Mouse (Mus musculus) lung, embryonic 16.5 days (tissue): ENCODE measurements around the gene Ccdc61. TPM values are rescaled to one million over a fixed set of nuclear protein-coding genes. Genes with fewer than 3 reads are reported as not detected.

Experiments used
- ATAC-seq: fragments of 200-750 bp; cut with Nextera tagmentation; 2 replicates; pipeline ENCODE4 v1.8.0; 2017; ENCODE audit warnings: low read depth, mild to moderate bottlenecking, moderate library complexity
- H3K27ac ChIP-seq: fragments of 300-500 bp; sonication (generic); 2 replicates; pipeline ENCODE4 v1.5.1; 2014; ENCODE audit warnings: mild to moderate bottlenecking, control low read depth, low read length
- H3K27me3 ChIP-seq: fragments of 300-500 bp; sonication (generic); 2 replicates; pipeline ENCODE4 v1.6.1; 2014; ENCODE audit warnings: low read depth, low read length, mixed read lengths; ENCODE audit not compliant: control insufficient read depth, insufficient read depth
- H3K36me3 ChIP-seq: fragments of 300-500 bp; sonication (generic); 2 replicates; pipeline ENCODE4 v1.6.1; 2014; ENCODE audit warnings: low read length; ENCODE audit not compliant: control insufficient read depth, insufficient read depth
- H3K4me1 ChIP-seq: fragments of 300-500 bp; sonication (generic); replicated peaks from 2 replicates; pipeline ENCODE4 v1.6.1; 2014; ENCODE audit warnings: low read length, mixed read lengths; ENCODE audit not compliant: control insufficient read depth, insufficient read depth
- H3K4me2 ChIP-seq: fragments of 300-500 bp; sonication (generic); 2 replicates; pipeline ENCODE4 v1.6.1; 2014; ENCODE audit warnings: low read depth, low read length, control low read depth
- H3K4me3 ChIP-seq: fragments of 300-500 bp; sonication (generic); 2 replicates; pipeline ENCODE4 v1.5.1; 2014; ENCODE audit warnings: mild to moderate bottlenecking, low read length, control low read depth
- H3K9ac ChIP-seq: fragments of 300-500 bp; sonication (generic); 2 replicates; pipeline ENCODE4 v1.6.1; 2014; ENCODE audit warnings: low read length, control low read depth
- H3K9me3 ChIP-seq: fragments of 300-500 bp; sonication (generic); 2 replicates; pipeline ENCODE4 v1.6.1; 2016; ENCODE audit warnings: low read length; ENCODE audit not compliant: control insufficient read depth
- WGBS: fragments of 180-500 bp; shearing (Covaris S2); extraction: QIAGEN DNeasy Blood & Tissue Kit; methylation state at CpG from one replicate; pipeline ENCODE4 v1.1.7; 2014; 5-methylcytosine and 5-hydroxymethylcytosine counted together
- polyA plus RNA-seq: library from polyadenylated mRNA; unstranded; fragments of >200 nt; fragmentation: Nextera tagmentation; extraction: Ambion mirVana; gene quantifications from 2 replicates; pipeline ENCODE4 v1.2.1, GENCODE M21; 2015

Gene Ccdc61
- polyA plus RNA-seq, result 30.8 and 32.7 TPM in 2 replicates

GRCm38 (mm10) chr7:18910241-18910831 is at the start of gene Ccdc61:
Ccdc61 (minus strand) TSS chr7:18910415.
- Histone ChIP-seq H3K4me2 (peak within 1 kb of the TSS; percentile 77), H3K27me3 (no peaks in the 10 kb centered on the region), H3K9me3 (no peaks in the 10 kb centered on the region), H3K36me3 (no peaks in the 10 kb centered on the region), H3K4me1 (peaks cover 16% of the 10 kb centered on the region), H3K9ac (peak within 1 kb of the TSS; percentile 74), H3K27ac (peak within 1 kb of the TSS; percentile 10; the same call in 1 of the 2 replicates), H3K4me3 (peak within 1 kb of the TSS; percentile 74)
- peak; percentile 99 for ATAC-seq
- WGBS, result 0% methylated on average over 33 of the region's 33 CpGs

GRCm38 (mm10) chr7:18959446-18959845 is 49.2 kb upstream of the Ccdc61 start:
- 38% methylated on average over 8 of the region's 8 CpGs for WGBS
- ATAC-seq, result peak; percentile 10; the same call in 1 of the 2 replicates
- Histone ChIP-seq H3K9me3 (no peaks in the 10 kb centered on the region), H3K27me3 (peaks cover 54% of the 10 kb centered on the region), H3K27ac (peak overlapping the region; percentile 28), H3K4me3 (no peak overlapping the region), H3K9ac (no peak overlapping the region), H3K4me1 (peaks cover 19% of the 10 kb centered on the region), H3K4me2 (no peak overlapping the region), H3K36me3 (no peaks in the 10 kb centered on the region)

- 2% methylated on average over 21 of the region's 21 CpGs for WGBS
- H3K27me3 ChIP-seq, result peaks cover 44% of the 10 kb centered on the region
These were observed 48.2 kb upstream of the Ccdc61 start for GRCm38 (mm10) chr7:18958384-18958766.

GRCm38 (mm10) chr7:18957569-18958383 is 47.6 kb upstream of the Ccdc61 start:
- H3K4me3 ChIP-seq, result peak overlapping the region; percentile 64
- no peaks in the 10 kb centered on the region for H3K36me3 ChIP-seq
- H3K27ac ChIP-seq, result 0 out of 2 replicates have a peak overlapping the region, but pooled peaks have one; percentile 37
- H3K4me1 ChIP-seq, result peaks cover 17% of the 10 kb centered on the region
- peak; percentile 91 for ATAC-seq
- no peaks in the 10 kb centered on the region for H3K9me3 ChIP-seq
- H3K27me3 ChIP-seq, result peaks cover 38% of the 10 kb centered on the region
- under 1% methylated on average over 73 of the region's 107 CpGs for WGBS
- peak overlapping the region; percentile 72 for H3K9ac ChIP-seq
- H3K4me2 ChIP-seq, result peak overlapping the region; percentile 93

More at GRCm38 (mm10) chr7:18958384-18958766, 48.2 kb upstream of the Ccdc61 start:
- Histone ChIP-seq H3K27ac (no peak overlapping the region), H3K36me3 (no peaks in the 10 kb centered on the region), H3K4me2 (peak overlapping the region; percentile 93), H3K4me3 (peak overlapping the region; percentile 64), H3K4me1 (peaks cover 19% of the 10 kb centered on the region), H3K9me3 (no peaks in the 10 kb centered on the region), H3K9ac (peak overlapping the region; percentile 72)
- peak; percentile 26; the same call in 1 of the 2 replicates for ATAC-seq

GRCm38 (mm10) chr7:18951397-18951796 is 41.2 kb upstream of the Ccdc61 start:
- Histone ChIP-seq H3K4me3 (no peak overlapping the region), H3K4me1 (no peaks in the 10 kb centered on the region), H3K36me3 (no peaks in the 10 kb centered on the region), H3K9me3 (no peaks in the 10 kb centered on the region), H3K27me3 (peaks cover 2% of the 10 kb centered on the region), H3K4me2 (no peak overlapping the region), H3K9ac (no peak overlapping the region), H3K27ac (no peak overlapping the region)
- ATAC-seq, result no peak
- 19% methylated on average over 15 of the region's 15 CpGs for WGBS

GRCm38 (mm10) chr7:18950523-18951315 is 40.5 kb upstream of the Ccdc61 start:
- Histone ChIP-seq H3K9me3 (no peaks in the 10 kb centered on the region), H3K4me1 (no peaks in the 10 kb centered on the region), H3K9ac (no peak overlapping the region), H3K4me2 (no peak overlapping the region), H3K27ac (no peak overlapping the region), H3K4me3 (no peak overlapping the region), H3K36me3 (no peaks in the 10 kb centered on the region), H3K27me3 (no peaks in the 10 kb centered on the region; the same call in 1 of the 2 replicates)
- 26% methylated on average over 18 of the region's 18 CpGs for WGBS
- ATAC-seq, result no peak

GRCm38 (mm10) chr7:18949781-18950522 is 39.7 kb upstream of the Ccdc61 start:
- no peak overlapping the region for H3K4me3 ChIP-seq
- no peak overlapping the region for H3K9ac ChIP-seq
- H3K4me1 ChIP-seq, result no peaks in the 10 kb centered on the region
- H3K27me3 ChIP-seq, result no peaks in the 10 kb centered on the region; the same call in 1 of the 2 replicates
- no peaks in the 10 kb centered on the region for H3K9me3 ChIP-seq
- no peak overlapping the region for H3K27ac ChIP-seq
- H3K4me2 ChIP-seq, result no peak overlapping the region
- no peaks in the 10 kb centered on the region for H3K36me3 ChIP-seq
- 25% methylated on average over 12 of the region's 12 CpGs for WGBS
- no peak for ATAC-seq

- Histone ChIP-seq H3K4me2 (no peak overlapping the region), H3K36me3 (no peaks in the 10 kb centered on the region), H3K27me3 (no peaks in the 10 kb centered on the region; the same call in 1 of the 2 replicates), H3K9ac (no peak overlapping the region), H3K27ac (peak overlapping the region; percentile 59), H3K9me3 (no peaks in the 10 kb centered on the region), H3K4me1 (no peaks in the 10 kb centered on the region), H3K4me3 (no peak overlapping the region)
- ATAC-seq, result peak; percentile 90
- 61% methylated on average over 6 of the region's 6 CpGs for WGBS
These were observed 37.9 kb upstream of the Ccdc61 start for GRCm38 (mm10) chr7:18948151-18948550.
